In genomic region chr13:19412334-19412939, GRCm38 (mm10) we compare ENCODE assay signal across 26 mouse cellular contexts.
"Had no signal": no experiment of that assay in that cellular context is flagged by ENCODE, and none has a peak within 500 bp of the region (broad histone marks: within the 10 kb centered on the region; RNA-seq: fewer than 3 reads in every experiment).

No protein-coding gene starts in this region.

- H3K27me3 ChIP-seq: heart, embryonic 12.5 days; hindbrain, embryonic 12.5 days; hindbrain, embryonic 15.5 days; kidney, embryonic 15.5 days; limb, embryonic 12.5 days; liver, embryonic 13.5 days; liver, embryonic 15.5 days had no signal

- H3K9me3 ChIP-seq: heart, embryonic 10.5 days; heart, embryonic 12.5 days; hindbrain, embryonic 10.5 days; hindbrain, embryonic 12.5 days; hindbrain, embryonic 15.5 days; kidney, embryonic 15.5 days; limb, embryonic 10.5 days; limb, embryonic 12.5 days; liver, embryonic 13.5 days; liver, embryonic 15.5 days had no signal

- H3K27ac ChIP-seq: heart, embryonic 10.5 days; hindbrain, embryonic 10.5 days; hindbrain, embryonic 12.5 days; hindbrain, embryonic 15.5 days; hindbrain, postnatal 0 days; kidney, embryonic 15.5 days; kidney, postnatal 0 days; limb, embryonic 10.5 days; limb, embryonic 12.5 days; liver, embryonic 13.5 days; liver, embryonic 15.5 days had no signal

- H3K9ac ChIP-seq: heart, embryonic 12.5 days; hindbrain, embryonic 12.5 days; hindbrain, embryonic 15.5 days; kidney, embryonic 15.5 days; limb, embryonic 12.5 days; liver, embryonic 13.5 days; liver, embryonic 15.5 days had no signal

- H3K4me3 ChIP-seq: heart, embryonic 10.5 days; heart, embryonic 12.5 days; hindbrain, embryonic 10.5 days; hindbrain, embryonic 12.5 days; hindbrain, embryonic 15.5 days; kidney, embryonic 15.5 days; limb, embryonic 10.5 days; limb, embryonic 12.5 days; liver, embryonic 13.5 days; liver, embryonic 15.5 days had no signal

- H3K4me2 ChIP-seq: heart, embryonic 12.5 days; hindbrain, embryonic 12.5 days; hindbrain, embryonic 15.5 days; kidney, embryonic 15.5 days; limb, embryonic 12.5 days; liver, embryonic 11.5 days; liver, embryonic 13.5 days; liver, embryonic 15.5 days had no signal

- DNase-seq: gastrocnemius, postnatal 10 days; gastrocnemius, postnatal 25 days; heart, adult 18-20 months; heart, postnatal 10 days; heart, postnatal 4 days; kidney, adult 11 months; kidney, adult 2 months; kidney, adult 9 months; kidney, postnatal 14 days; kidney, postnatal 36 days; layer of hippocampus, adult 9-11 months; layer of hippocampus, postnatal 36 days; liver; liver, embryonic 13.5 days had no signal

- H3K4me1 ChIP-seq: heart, embryonic 10.5 days; heart, embryonic 12.5 days; hindbrain, embryonic 10.5 days; hindbrain, embryonic 12.5 days; hindbrain, embryonic 15.5 days; kidney, embryonic 15.5 days; limb, embryonic 10.5 days; limb, embryonic 12.5 days; liver, embryonic 13.5 days; liver, embryonic 15.5 days had no signal

- H3K36me3 ChIP-seq: heart, embryonic 10.5 days; heart, embryonic 12.5 days; hindbrain, embryonic 10.5 days; hindbrain, embryonic 12.5 days; hindbrain, embryonic 15.5 days; kidney, embryonic 15.5 days; limb, embryonic 10.5 days; limb, embryonic 12.5 days; liver, embryonic 13.5 days; liver, embryonic 15.5 days had no signal
